ENCODE assay signal across 27 mouse cellular contexts in genomic region chr7:63922571-63922970, GRCm38 (mm10). TPM values are rescaled to one million over a fixed set of nuclear protein-coding genes. Genes with fewer than 3 reads are reported as not detected.
DNase-seq lines count a peak whose midpoint lies in the region; ATAC-seq and TF ChIP-seq lines count a peak whose summit lies in the region.
"Had no signal": no experiment of that assay in that cellular context is flagged by ENCODE, and none has a peak within 500 bp of the region (broad histone marks: within the 10 kb centered on the region; RNA-seq: fewer than 3 reads in every experiment).

No protein-coding gene starts in this region.

- DNase-seq in heart, adult 2 months, result no peak
- DNase-seq in heart, postnatal 25 days (ENCODE audit: low spot score), result no peak
- DNase-seq in liver, embryonic 13.5 days, result no peak
- no peak for DNase-seq in adrenal gland, postnatal 14 days
- no peak for DNase-seq in natural killer cell, adult 2 months (ENCODE audit: low spot score in 2 of 2)
- DNase-seq: adrenal gland, adult 8-10 months; cerebellum, adult 11 months; embryo, embryonic 11 days; kidney, postnatal 14 days; lung, embryonic 14.5 days; midbrain, embryonic 14.5 days; right cerebral cortex, postnatal 4 days; thymus, postnatal 14 days had no signal

- H3K36me3 ChIP-seq in heart, adult 2 months (ENCODE audit: control insufficient read depth, insufficient read depth, low read length), result peaks cover 40% of the 10 kb centered on the region
- H3K36me3 ChIP-seq in liver, embryonic 13.5 days, result peaks cover 3% of the 10 kb centered on the region; the same call in 1 of the 2 replicates
- H3K36me3 ChIP-seq in liver, embryonic 12.5 days, result peaks cover 8% of the 10 kb centered on the region; the same call in 1 of the 2 replicates
- H3K36me3 ChIP-seq in E14TG2a.4 (ENCODE audit: insufficient read depth, low read length), result peaks cover 43% of the 10 kb centered on the region
- peaks cover 10% of the 10 kb centered on the region; the same call in 1 of the 2 replicates for H3K36me3 ChIP-seq in liver, embryonic 15.5 days (replicated peaks)
- H3K36me3 ChIP-seq: embryonic facial prominence, embryonic 15.5 days; heart, embryonic 12.5 days; limb, embryonic 10.5 days had no signal

- no peak overlapping the region for H3K4me2 ChIP-seq in liver, embryonic 13.5 days
- H3K4me2 ChIP-seq in liver, embryonic 12.5 days, result no peak overlapping the region
- H3K4me2 ChIP-seq in liver, embryonic 15.5 days, result no peak overlapping the region
- H3K4me2 ChIP-seq: embryonic facial prominence, embryonic 15.5 days; heart, embryonic 12.5 days; lung, embryonic 14.5 days had no signal

- H3K79me2 ChIP-seq in heart, adult 2 months (replicated peaks; ENCODE audit: control insufficient read depth, insufficient read depth, low read length), result peaks cover 11% of the 10 kb centered on the region

- no peak for TF ChIP-seq POLR2A in heart, adult 2 months (IDR thresholded peaks at IDR 0.05; ENCODE audit: insufficient read depth, low read depth, low read length)

- peaks cover 62% of the 10 kb centered on the region for H3K4me1 ChIP-seq in heart, adult 2 months (ENCODE audit: control insufficient read depth, insufficient read depth, low read length)
- peaks cover 97% of the 10 kb centered on the region for H3K4me1 ChIP-seq in liver, embryonic 13.5 days (replicated peaks)
- peaks cover 97% of the 10 kb centered on the region for H3K4me1 ChIP-seq in liver, embryonic 12.5 days
- H3K4me1 ChIP-seq in E14TG2a.4 (replicated peaks; ENCODE audit: low read depth, low read length), result peaks cover 96% of the 10 kb centered on the region
- peaks cover 96% of the 10 kb centered on the region for H3K4me1 ChIP-seq in liver, embryonic 15.5 days (replicated peaks)

- TF ChIP-seq EP300 in heart, adult 2 months (IDR thresholded peaks at IDR 0.05; ENCODE audit: insufficient read depth, low read depth, low read length), result no peak

- peak overlapping the region; percentile 96 for H3K27ac ChIP-seq in heart, adult 2 months
- H3K27ac ChIP-seq in liver, embryonic 13.5 days, result no peak overlapping the region
- H3K27ac ChIP-seq in liver, embryonic 12.5 days, result no peak overlapping the region
- 0 out of 2 replicates have a peak overlapping the region, but pooled peaks have one; percentile 46 for H3K27ac ChIP-seq in liver, embryonic 15.5 days (replicated peaks)
- H3K27ac ChIP-seq: embryonic facial prominence, embryonic 15.5 days; limb, embryonic 10.5 days had no signal

- 47% methylated on average over 2 of the region's 2 CpGs for WGBS in heart, adult 2 months
- WGBS in liver, embryonic 13.5 days (ENCODE audit: insufficient replicate concordance), result 33% methylated on average over 2 of the region's 2 CpGs
- 37% methylated on average over 2 of the region's 2 CpGs for WGBS in liver, embryonic 12.5 days (ENCODE audit: insufficient replicate concordance)
- 20% methylated on average over 2 of the region's 2 CpGs for WGBS in liver, embryonic 15.5 days (ENCODE audit: insufficient replicate concordance)

- H3K27me3 ChIP-seq in heart, adult 2 months (ENCODE audit: control insufficient read depth, insufficient read depth, low read length), result no peaks in the 10 kb centered on the region
- no peaks in the 10 kb centered on the region for H3K27me3 ChIP-seq in liver, embryonic 13.5 days
- no peaks in the 10 kb centered on the region for H3K27me3 ChIP-seq in liver, embryonic 12.5 days (replicated peaks)
- no peaks in the 10 kb centered on the region for H3K27me3 ChIP-seq in E14TG2a.4 (ENCODE audit: insufficient read depth, low read length)
- H3K27me3 ChIP-seq in liver, embryonic 15.5 days, result no peaks in the 10 kb centered on the region
- H3K27me3 ChIP-seq: embryonic facial prominence, embryonic 15.5 days; heart, embryonic 12.5 days; Patski had no signal

- intact Hi-C loops in heart, adult 2 months (cut with DNase I), result no loop called here
- intact Hi-C loops in heart, postnatal 25 days (cut with DNase I), result no loop called here

- TF ChIP-seq CTCF in heart, adult 2 months (IDR thresholded peaks at IDR 0.05), result no peak
- TF ChIP-seq CTCF in E14TG2a.4 (conservative IDR thresholded peaks at IDR 0.05; ENCODE audit: low read length), result no peak

- peak; percentile 33; the same call in 1 of the 2 replicates for ATAC-seq in liver, embryonic 13.5 days (ENCODE audit: low read depth)
- no peak; the same call in 1 of the 2 replicates for ATAC-seq in liver, embryonic 12.5 days
- no peak for ATAC-seq in liver, embryonic 15.5 days (ENCODE audit: insufficient read depth)
- ATAC-seq: forebrain, embryonic 16.5 days; hindbrain, embryonic 16.5 days; intestine, postnatal 0 days; Patski had no signal

- no peaks in the 10 kb centered on the region for H3K9me3 ChIP-seq in liver, embryonic 13.5 days (replicated peaks)
- H3K9me3 ChIP-seq in liver, embryonic 12.5 days (replicated peaks), result no peaks in the 10 kb centered on the region
- no peaks in the 10 kb centered on the region for H3K9me3 ChIP-seq in E14TG2a.4 (ENCODE audit: low read length)
- H3K9me3 ChIP-seq in liver, embryonic 15.5 days (replicated peaks), result no peaks in the 10 kb centered on the region
- H3K9me3 ChIP-seq: embryonic facial prominence, embryonic 15.5 days; limb, embryonic 10.5 days had no signal

- H3K4me3 ChIP-seq in heart, adult 2 months, result no peak overlapping the region
- H3K4me3 ChIP-seq in liver, embryonic 13.5 days (replicated peaks), result no peak overlapping the region
- no peak overlapping the region for H3K4me3 ChIP-seq in liver, embryonic 12.5 days
- peak overlapping the region; percentile 27 for H3K4me3 ChIP-seq in E14TG2a.4 (replicated peaks; ENCODE audit: low read length)
- H3K4me3 ChIP-seq in liver, embryonic 15.5 days (replicated peaks), result no peak overlapping the region
- H3K4me3 ChIP-seq: embryonic facial prominence, embryonic 15.5 days; heart, embryonic 12.5 days; limb, embryonic 10.5 days had no signal

- H3K9ac ChIP-seq in heart, adult 2 months (ENCODE audit: low read depth, low read length), result no peak overlapping the region
- no peak overlapping the region for H3K9ac ChIP-seq in liver, embryonic 13.5 days
- H3K9ac ChIP-seq in liver, embryonic 12.5 days, result no peak overlapping the region
- H3K9ac ChIP-seq in liver, embryonic 15.5 days, result no peak overlapping the region
- H3K9ac ChIP-seq: embryonic facial prominence, embryonic 15.5 days; heart, embryonic 12.5 days; lung, embryonic 14.5 days had no signal

RNA-seq across cellular contexts. Expression of gene E030018B13Rik, which starts 5.9 kb away (rescaled TPM):
- total RNA-seq in heart, adult 2 months (2021), result not detected
- polyA plus RNA-seq in heart, adult 2 months (2012; rRNA removed), result not detected in 2 replicates
- not detected for total RNA-seq in heart, postnatal 25 days (2021)
- not detected in 2 replicates for polyA plus RNA-seq in liver, embryonic 13.5 days (2015; fragmentation: Nextera tagmentation; extraction: Ambion mirVana)
- not detected in 2 replicates for polyA plus RNA-seq in liver, embryonic 12.5 days (2016; fragmentation: Nextera tagmentation; extraction: Ambion mirVana)
- polyA plus RNA-seq in liver, embryonic 15.5 days (2015; fragmentation: Nextera tagmentation; extraction: Ambion mirVana), result not detected in 2 replicates
- not detected in 2 replicates for total RNA-seq in adrenal gland, postnatal 14 days (2021)
- total RNA-seq: granulocyte monocyte progenitor cell, adult 5-6 weeks; heart, postnatal 36 days; left cerebral cortex, adult 18-20 months had no signal
- polyA plus RNA-seq: brain, embryonic 14.5 days; heart, embryonic 12.5 days; hindbrain, embryonic 16.5 days; intestine, postnatal 0 days; limb, embryonic 10.5 days; midbrain, embryonic 14.5 days; Patski had no signal

RNA-seq across cellular contexts. Expression of gene Klf13, which starts 16.1 kb away (rescaled TPM):
- total RNA-seq in heart, adult 2 months (2021), result 10 to 100 TPM; 50.0 to 54.6 TPM
- 21.6 and 24.6 TPM in 2 replicates for polyA plus RNA-seq in heart, adult 2 months (2012; rRNA removed)
- 10 to 100 TPM; 43.8 to 63.8 TPM for total RNA-seq in heart, postnatal 25 days (2021)
- 13.6 and 14.1 TPM in 2 replicates for polyA plus RNA-seq in liver, embryonic 13.5 days (2015; fragmentation: Nextera tagmentation; extraction: Ambion mirVana)
- 17.7 and 20.8 TPM in 2 replicates for polyA plus RNA-seq in liver, embryonic 12.5 days (2016; fragmentation: Nextera tagmentation; extraction: Ambion mirVana)
- 15.3 and 15.6 TPM in 2 replicates for polyA plus RNA-seq in liver, embryonic 15.5 days (2015; fragmentation: Nextera tagmentation; extraction: Ambion mirVana)
- total RNA-seq in adrenal gland, postnatal 14 days (2021), result 85.8 and 102 TPM in 2 replicates

Comparison
In these comparisons a context has a peak if more than half of its experiments do, and no peak if none do; other contexts are left out.
1. H3K27ac ChIP-seq: peak in heart, adult 2 months (single experiment) and liver, embryonic 15.5 days (single experiment); none in liver, embryonic 13.5 days (single experiment) and liver, embryonic 12.5 days (single experiment).